Mouse (Mus musculus) neutrophil, adult 5-6 weeks (primary cell): ENCODE measurements around the gene Tent4b. TPM values are rescaled to one million over a fixed set of nuclear protein-coding genes. Genes with fewer than 3 reads are reported as not detected.
A peak's percentile ranks its signal among the peaks of the same experiment; 100 is the strongest.

Experiments
- ATAC-seq: fragments of 151-379, 151-347 bp; 2 replicates; pipeline ENCODE4 v1.8.0; 2017; ENCODE audit warnings: mild to moderate bottlenecking, moderate TSS enrichment; ENCODE audit not compliant: insufficient number of reproducible peaks, poor library complexity, low FRiP score, severe bottlenecking; ENCODE audit errors: extremely low read depth
- total RNA-seq: library from RNA; stranded (forward); fragments of 200-1000 nt; gene quantifications from 2 replicates; pipeline ENCODE4 v1.2.3, GENCODE M21; 2017

Tent4b gene
- total RNA-seq, 1 experiment from 2014 or later: 61.9 TPM

- ATAC-seq: no peak
Measured at GRCm38 (mm10) chr8:88269107-88269875, 70.3 kb downstream of the Tent4b start.

GRCm38 (mm10) chr8:88270086-88270485, 71.1 kb downstream of the Tent4b start:
- no peak for ATAC-seq

- peak; percentile 35; the same call in 1 of the 2 replicates for ATAC-seq
Measured at GRCm38 (mm10) chr8:88272231-88273050, 73.4 kb downstream of the Tent4b start, which contains the start of gene Adcy7. TSS of gene Adcy7 (plus strand) at chr8:88272403.

- ATAC-seq: no peak
Measured at GRCm38 (mm10) chr8:88273051-88273430, 74.0 kb downstream of the Tent4b start.

GRCm38 (mm10) chr8:88274090-88274489, 75.1 kb downstream of the Tent4b start:
- ATAC-seq: no peak

- no peak for ATAC-seq
Measured at GRCm38 (mm10) chr8:88279220-88279619, 80.2 kb downstream of the Tent4b start.

- ATAC-seq: 0 out of 2 replicates have a peak, but pooled peaks have one; percentile 18
Measured at GRCm38 (mm10) chr8:88279670-88280069, 80.7 kb downstream of the Tent4b start.

GRCm38 (mm10) chr8:88280904-88281303, 81.9 kb downstream of the Tent4b start:
- ATAC-seq: no peak

GRCm38 (mm10) chr8:88282684-88283083, 83.7 kb downstream of the Tent4b start:
- peak; percentile 74 for ATAC-seq

GRCm38 (mm10) chr8:88283243-88284115, 84.5 kb downstream of the Tent4b start:
- ATAC-seq: no peak

GRCm38 (mm10) chr8:88284738-88285137, 85.7 kb downstream of the Tent4b start:
- ATAC-seq: no peak

GRCm38 (mm10) chr8:88285469-88286356, 86.7 kb downstream of the Tent4b start:
- ATAC-seq: no peak

GRCm38 (mm10) chr8:88286421-88286960, 87.5 kb downstream of the Tent4b start:
- ATAC-seq: no peak

GRCm38 (mm10) chr8:88288622-88289242, 89.7 kb downstream of the Tent4b start:
- ATAC-seq: peak; percentile 63

- ATAC-seq: no peak
Measured at GRCm38 (mm10) chr8:88289901-88290300, 90.9 kb downstream of the Tent4b start.

- ATAC-seq: 0 out of 2 replicates have a peak, but pooled peaks have one; percentile 13
Measured at GRCm38 (mm10) chr8:88290326-88291304, 91.6 kb downstream of the Tent4b start.
